Mouse (Mus musculus) layer of hippocampus, adult 11-12 months (tissue): Measurements from ENCODE around the gene Macrod1.

Source experiments
- DNase-seq: peaks from one replicate; pipeline ENCODE4 v3.0.0; 2022; ENCODE audit warnings: low spot score

Gene Macrod1

DNA sequence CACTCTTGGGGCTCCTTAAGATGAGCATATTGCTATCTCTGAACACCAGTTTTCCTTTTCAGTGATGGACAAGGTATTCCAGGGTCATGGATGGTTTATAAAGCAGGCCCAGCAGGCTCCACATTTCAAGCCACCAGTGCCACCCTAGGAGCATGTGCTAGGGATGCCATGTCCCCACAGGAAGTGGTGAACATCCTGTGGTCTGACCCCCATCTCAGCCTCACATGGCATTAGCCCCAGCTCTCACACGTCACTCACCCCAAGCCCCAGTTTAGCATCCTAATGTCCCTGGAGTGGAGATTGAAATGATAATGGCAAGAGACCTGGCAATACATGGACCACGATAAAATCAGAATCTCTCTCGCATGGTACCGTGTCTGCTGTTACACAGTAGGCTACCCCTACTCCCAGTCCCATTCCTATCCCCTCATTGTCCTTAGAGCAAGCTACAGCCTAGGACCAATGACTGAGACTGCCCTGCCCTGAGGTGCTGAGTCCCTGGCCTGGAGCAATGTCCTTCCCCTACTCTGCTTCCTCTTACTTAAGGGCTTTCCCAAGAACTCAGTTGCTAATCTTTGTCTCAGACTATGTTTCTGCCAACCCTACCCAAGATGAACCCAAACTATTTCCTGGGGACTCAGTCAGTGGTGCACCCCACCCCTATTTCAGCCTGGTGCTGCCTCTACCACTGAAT, 59.6 kb downstream of the Macrod1 start:
- no peak for DNase-seq

DNA sequence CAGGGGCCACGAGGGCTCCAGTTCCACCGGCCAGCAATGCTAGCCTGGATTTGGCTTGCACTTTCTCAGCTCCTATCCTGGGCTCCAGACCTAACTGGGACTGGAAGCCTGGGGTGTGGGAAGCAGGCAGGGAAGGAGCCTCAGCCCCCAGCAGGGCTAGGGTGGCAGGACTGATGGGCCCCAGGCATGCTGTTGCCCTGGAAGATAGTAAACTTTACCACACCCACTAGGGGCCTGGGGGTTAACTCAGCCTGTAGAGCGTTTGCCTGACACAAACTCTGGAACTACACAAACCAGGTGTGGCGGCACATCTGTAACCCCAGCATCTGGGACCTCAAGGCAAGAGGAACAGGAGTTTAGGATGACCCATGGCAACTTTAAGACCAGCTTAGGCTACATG, 60.5 kb downstream of the Macrod1 start:
- no peak for DNase-seq

DNA sequence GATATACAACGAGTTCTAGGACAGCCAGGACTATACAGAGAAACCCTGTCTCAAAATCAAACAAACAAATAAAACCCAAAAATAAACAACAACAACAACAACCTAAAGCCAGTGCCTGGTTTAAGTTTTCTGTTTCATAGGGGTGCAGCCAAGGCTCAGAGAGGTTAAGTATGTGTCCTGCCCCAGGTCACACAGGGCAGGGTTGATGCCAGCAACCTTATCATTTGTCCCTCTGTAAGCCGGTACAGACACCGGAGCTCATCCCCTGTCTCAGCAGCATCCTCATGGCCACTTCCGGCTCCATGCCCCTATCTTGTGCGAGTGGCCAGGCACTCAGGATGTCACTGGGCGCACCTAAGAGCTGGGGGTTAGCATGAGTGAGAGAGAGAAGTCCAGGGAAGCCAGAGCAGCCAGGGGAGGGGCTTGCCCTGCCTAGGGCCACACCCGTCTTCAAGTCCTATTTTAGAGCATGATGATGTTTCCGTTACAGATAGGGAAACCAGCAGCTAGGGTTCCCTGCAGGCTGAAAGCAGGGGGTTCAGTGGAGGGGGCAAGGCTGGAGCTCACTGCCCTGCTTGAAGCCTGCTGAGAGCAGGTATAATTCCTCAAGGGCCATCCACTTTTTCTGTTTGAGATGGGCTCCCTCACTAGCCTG, 61.2 kb downstream of the Macrod1 start:
- no peak for DNase-seq

DNA sequence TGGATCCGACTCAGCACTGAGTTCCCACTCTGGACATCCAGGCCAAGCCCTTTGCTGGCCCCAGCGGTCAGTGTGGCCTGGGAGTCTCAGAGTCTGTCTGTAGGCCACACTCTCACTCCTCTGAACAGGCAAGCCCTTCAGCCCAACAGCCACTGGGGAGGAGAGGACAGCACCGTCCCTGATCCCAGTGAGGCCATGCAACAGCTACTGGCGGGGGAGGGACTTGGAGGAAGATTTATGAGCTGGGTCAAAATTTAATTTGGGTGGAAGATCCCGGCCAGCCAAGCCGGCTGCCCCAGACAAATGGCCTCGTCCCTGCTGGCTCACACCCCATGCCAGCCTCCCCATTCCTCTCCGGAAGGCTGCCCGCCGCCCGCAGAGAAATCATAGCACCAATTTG, 64.6 kb downstream of the Macrod1 start:
- no peak for DNase-seq

DNA sequence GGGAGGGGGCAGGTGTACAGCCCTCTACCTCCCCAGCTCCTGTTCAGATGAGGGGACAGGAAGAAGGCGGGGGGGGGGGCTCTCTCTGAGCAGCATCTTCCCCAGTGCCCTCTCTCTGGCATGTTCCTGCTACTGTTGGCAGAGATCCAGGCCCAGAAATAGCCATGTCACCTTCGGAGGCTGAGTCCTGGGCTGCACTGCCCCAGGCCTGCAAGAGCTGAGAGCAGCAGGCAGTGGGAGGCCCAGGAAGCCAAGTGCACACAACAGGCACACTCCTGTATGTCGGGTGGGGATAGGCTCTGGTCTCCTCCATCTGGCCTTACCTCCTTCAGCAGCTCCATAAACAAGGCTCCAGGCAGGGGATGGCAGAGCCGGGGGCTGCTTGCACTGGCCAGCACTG, 65.7 kb downstream of the Macrod1 start:
- DNase-seq, result no peak

DNA sequence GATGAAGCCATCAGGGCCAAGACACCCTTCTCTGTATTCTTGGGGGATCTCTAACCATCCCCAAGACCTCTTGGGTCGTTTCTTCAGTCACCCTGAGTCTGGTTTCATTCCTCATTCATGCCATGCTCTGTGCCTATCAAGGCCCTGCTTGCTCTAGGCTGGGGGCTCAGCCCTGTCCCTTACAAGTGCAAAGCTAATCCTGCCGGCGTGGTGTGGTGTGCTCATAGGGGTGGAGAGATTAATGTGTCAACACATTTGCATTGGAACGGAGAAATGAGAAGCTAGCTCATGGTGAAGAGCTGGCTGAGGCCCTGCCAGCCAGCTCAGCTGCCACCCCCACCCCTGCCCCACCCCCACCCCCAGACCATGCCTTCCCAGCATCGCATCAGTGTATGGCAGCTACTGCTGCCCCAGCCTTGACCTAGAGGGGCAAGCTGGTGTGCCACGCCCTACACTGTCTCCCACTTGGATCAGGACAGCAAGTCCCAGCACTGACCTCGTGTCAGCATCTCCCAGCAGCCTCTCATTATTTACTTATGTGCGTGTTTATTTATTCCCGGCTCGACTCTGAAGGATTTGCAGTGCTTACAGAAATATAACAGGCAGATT, 66.2 kb downstream of the Macrod1 start:
- no peak for DNase-seq

DNA sequence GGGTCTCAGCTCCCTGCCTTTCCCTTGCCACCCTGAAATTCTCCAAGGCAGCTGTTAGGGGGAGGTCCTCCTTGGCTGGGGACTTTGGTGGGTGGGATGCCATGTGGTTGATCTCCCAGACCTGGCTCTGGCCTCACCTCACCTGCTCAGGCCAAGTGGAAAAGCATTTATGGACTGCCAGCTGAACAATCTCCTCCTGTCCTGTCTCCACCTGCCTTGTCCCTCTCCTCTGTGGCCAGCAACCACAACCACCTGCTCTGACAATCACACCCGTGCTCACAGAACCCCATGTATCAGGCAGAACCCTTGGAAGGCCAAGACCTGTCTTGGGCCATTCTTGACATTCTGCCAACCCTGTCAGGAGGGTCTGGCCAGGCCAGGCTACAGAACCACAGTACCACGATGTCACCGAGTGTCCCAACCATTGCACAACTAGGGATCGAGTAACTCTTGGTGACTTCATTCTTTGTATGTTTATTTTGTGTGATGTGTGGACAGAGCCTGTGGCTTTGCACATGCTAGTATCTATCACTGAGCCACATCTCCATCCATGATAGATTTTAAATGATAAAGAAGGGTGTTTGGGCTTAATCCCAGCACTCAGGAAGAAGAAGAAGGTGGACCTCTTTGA, 69.0 kb downstream of the Macrod1 start:
- DNase-seq, result no peak

DNA sequence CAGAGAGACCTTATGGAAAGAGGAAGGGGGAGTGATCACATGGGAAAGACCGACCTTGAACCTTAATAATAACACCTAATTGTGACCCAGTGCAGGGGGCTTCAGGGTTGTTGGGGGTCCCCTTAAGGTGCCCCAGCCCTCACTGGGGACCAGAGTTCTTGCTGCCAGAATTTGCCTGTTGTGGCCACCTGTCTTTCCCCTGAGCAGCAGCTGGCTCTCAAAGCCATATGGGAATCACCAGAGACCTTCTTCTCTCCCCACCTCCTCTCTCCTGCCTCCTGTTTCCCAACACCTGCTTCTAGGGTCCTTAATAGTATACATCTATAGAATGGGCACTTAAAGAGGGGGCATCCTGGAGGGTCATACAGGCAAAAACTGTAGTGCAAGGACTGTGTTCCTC, 69.6 kb downstream of the Macrod1 start:
- DNase-seq, result no peak

DNA sequence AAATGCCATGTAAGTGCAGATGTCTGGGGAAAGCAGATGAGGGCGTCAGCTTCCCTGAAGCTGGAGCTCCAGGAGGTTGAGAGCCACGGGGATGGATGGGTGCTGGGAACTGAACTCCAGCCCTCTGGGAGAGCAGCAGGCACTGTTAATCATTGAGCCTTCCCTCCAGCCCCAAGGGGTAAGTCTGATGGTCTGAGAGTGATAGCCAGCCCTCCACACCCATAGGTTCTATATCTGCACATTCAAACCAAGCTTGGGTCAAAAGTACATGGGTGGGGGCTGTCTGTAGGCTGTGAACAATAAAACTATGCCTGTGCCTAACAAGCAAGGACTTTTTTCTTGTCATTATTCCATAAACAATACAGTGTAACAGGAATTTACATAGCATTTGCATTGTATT, 70.3 kb downstream of the Macrod1 start:
- DNase-seq, result no peak

DNA sequence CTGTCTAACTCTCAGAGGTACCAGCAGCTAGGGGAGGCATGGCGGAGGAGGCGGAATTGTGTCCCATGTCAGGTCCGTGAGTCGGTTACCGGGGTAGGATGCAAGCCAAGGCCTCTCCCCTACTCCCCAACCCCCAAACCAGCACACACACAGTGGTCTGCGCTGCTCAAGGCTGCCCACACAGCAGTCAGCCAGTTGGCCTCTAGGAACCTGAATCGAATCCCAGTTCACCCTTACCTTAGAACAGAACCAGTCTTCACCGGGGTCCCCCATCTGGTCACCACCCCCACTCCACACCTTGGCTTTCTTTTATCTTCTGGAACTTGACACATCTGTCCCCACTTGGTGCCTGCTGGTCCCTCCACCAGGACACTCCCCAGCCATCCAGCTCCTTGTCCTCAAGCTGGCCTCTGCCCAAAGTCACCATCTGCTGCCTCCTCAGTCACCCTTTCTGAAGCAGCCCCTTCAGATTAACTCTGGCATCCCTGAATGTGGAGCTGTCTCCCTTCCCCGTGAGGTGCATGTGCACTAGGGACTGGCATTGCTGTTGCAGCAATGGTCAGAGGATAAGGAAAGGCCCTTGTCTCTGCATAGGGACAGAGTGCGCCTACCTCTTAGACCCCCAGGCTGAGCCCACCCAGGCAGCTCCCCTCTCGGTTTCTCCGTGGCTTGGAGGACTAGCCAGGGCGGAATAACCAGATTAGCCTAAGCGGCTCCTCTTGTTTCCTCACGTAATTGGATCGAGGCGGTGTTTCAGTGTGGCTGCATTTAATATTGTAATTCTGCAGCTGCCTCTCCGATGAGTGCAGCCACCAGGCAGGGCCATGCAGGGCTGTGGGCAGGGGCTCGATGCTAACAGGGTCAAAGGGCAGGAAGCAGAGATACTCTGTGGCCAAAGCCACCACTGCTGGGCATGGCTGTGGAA, 72.2 kb downstream of the Macrod1 start:
- DNase-seq, result no peak

DNA sequence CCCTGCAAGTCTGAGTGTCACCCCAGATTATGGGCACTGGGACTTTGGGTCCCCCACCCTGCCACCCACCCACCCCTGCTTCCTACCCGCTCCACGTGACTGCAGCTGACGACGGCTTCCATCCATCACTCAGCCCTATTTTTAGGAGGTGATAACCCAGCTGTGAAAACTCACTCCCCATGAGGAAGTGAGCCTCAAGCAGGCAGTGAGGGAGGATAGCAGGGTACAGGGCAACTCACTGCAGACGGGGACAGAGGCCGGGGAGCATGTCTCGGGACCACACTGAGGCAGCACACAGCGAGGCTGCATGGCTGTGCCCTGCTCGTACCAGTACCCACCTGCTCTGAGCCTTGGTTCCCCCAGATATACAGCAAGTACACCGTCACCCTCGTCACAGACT, 73.7 kb downstream of the Macrod1 start:
- no peak for DNase-seq

DNA sequence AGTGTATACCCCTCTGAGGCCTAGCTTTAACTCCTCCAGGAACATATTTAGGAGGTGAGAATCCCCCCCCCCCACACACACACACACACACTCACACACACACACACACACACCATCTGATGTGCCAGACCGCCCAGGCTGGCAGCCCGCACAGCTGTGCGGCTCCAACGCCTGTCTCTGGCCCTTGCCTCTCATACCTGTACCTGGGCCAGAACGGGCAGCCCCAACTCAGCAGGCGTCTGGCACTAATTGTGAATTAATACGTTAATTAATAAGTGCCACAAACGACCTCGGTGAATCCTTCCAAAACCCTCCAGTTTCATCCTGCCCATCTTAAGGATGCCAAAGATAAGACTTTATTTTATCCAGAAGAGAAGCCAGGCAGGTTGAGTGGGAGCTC, 76.8 kb downstream of the Macrod1 start:
- no peak for DNase-seq

DNA sequence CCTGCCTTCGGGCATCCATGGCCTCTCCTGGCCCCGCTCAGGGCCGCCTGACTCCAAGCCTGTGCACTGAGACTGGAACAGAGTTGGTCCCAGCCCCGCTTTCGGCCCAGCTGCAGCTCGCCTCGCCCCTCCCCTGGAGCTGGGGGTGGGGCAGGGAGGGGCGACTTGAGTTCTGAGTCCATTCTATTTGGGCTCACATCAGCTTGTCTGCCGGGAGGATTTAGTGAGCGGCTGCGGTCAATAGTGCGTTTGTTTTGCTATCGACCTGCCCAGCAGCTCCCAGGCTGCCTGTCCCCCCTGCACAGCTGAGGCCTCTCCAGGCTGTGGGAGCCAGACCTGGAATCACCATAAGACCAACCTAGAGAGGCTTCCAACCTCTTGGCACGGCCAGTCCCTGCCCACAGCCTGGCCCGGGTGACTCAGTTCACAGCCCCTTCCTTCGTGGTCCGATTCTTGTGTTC, 78.1 kb downstream of the Macrod1 start:
- DNase-seq, result no peak

DNA sequence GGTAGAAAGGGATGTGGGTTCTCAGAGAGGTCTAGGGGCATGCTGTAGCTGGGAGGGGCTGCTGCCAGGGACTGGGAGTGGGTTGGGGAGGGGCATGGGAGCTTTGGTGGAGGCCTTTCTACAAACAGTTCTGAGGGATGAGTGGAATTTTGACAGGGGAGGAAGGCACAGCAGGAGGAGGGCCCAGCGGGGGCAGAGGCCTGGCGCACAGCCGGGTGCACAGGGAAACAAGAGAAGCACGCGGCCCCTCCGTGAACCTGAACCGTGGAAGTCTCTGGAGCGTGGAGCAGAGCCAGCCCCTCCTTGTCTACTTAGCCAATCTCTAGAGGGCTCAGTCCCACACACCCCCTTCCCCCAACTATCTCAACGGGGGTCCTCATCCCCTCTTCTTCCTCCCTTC, 78.9 kb downstream of the Macrod1 start:
- no peak for DNase-seq

DNA sequence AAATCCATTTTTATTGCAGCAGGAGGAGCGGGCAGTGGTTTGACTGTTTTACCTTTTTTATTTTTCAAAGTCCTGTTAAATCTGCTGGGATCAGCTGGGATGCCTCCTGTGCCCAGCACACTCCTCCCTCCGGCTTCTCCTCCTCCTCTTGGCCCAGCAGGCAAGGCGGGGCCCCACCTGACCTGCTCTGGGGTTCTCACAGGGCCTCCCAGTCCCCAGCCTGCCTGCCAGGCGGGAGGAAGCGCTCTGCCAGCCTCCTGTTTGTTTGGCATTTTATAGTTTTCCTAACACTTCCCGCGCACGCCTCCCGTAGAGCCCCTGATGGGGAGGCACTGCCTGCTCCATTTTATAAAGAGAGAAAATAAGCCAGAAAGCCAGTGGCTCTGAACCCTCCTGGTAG, 79.4 kb downstream of the Macrod1 start:
- DNase-seq, result no peak

DNA sequence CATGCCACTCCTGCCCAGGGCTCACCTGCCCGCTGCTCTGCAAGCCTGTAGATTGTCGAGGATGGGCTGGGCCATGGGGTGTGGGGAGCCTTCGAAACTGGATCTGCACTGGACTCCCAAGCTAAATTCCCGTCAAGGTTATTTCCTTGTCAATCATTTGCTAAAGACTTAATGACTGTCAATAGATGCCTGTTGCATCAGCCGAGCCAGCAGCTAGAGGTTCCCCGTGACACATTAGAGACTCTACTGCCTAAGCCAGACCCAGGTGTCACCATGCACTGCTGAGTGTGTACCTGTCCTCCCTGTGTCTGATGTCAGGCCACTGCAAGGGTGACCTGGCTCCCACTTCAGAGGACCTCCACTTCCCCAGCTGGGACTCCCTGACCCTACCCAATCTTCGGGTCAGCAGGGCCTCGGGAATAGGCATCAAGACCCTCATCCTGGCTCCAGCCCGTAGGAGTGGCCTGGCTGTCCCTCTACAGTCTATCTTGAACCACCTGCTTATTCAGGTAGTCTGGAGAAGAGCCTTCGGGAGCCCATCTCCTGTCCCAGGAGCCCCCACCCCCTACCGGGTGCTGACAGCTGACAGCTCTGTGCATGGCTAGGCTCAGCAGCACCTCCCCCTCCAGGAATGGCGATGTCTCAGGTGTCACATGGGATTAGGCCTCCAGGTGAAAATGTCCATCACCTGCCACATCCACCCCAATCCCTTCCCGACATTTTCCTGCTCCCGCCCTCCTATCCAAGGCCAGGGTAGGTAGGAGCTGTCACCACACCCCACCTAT, 80.3 kb downstream of the Macrod1 start:
- no peak for DNase-seq

DNA sequence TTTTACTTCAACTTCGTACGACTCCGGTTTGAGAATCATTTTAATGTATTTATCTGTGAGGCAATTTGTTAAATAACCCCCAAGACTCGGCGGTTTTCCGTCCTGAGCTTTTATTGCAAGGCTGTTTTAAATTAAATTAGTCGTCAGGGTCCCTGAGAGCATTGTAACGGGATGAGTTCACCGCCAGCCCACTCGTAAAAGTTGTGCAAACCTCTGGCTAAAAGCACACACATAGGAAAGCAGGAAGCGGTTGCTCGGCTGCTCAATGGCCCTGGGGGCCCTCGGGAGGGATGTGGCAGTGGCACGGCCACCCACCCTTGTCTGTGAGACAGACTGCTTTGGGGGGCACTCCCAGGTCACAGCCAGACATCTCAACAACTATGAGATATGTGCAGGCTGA, 81.7 kb downstream of the Macrod1 start:
- DNase-seq, result no peak

DNA sequence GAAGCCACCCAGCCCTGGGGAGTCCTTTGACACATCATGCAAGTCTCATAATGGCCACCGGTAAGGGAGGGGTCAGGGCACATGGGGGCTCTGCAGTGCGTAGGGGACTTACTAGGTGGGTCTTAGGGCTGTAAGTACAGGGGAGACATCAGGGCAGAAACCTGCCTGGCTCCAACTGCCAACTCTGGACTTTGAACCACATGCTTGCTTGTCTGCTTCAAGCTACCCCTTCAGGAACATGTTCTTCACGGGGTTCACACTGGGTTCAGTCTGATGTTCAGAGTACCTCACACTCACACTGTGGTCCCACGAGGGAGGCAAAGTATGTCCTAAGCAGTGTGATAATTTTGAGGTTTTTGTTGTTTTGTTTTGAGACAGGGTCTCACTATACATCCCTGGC, 82.7 kb downstream of the Macrod1 start:
- no peak for DNase-seq

DNA sequence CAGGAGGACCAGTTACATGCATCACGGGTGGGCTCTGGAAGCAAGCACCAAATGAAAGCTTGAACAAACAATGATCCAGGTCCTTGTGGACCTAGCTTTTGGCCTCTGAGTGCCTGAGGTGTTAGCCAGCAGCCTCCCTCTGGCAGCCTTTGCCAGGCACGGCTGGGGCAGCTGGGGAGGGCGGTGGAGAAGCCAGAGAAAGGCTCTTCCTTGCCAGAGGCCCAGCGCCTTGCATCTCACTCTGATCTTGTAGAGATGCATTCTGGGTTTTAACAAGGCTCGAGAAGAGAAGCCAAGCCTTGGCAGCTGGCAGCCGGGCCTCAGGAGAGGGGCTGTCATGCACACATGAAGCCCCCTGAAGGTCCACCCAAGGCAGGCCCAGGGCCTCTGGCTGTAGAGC, 83.8 kb downstream of the Macrod1 start:
- DNase-seq, result no peak

DNA sequence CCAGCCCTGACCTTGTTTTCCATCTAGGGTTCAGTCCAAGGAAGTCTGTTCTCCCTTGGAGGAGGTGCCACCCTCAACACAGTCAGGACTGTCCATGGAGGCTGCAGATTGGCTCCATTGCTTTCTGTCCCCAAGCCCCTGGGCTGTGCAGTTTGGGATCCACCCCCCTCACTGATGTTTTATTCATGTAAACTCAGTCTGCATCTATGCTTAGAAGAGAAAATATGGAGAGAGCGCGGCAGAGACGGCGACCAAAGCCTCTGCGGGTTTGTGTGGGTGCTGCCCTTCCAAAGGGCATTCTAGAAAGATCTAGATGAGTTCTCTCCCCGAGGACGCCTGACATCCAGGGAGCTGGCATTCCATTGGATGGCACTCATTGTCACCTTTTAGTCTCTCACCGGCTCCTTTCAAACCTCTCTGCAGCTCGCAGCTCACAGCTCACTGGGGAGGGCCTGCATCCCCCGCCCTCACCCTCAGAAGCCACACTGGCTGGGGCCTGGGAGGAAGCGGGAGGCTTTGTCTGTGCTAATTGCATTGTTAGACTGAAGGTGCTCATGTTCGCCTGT, 84.3 kb downstream of the Macrod1 start:
- DNase-seq, result no peak
